Mouse (Mus musculus) spleen, postnatal 0 days (tissue): Measurements from ENCODE around the gene 1700037H04Rik. TPM values are rescaled to one million over a fixed set of nuclear protein-coding genes. Genes with fewer than 3 reads are reported as not detected.

Source experiments
- polyA plus RNA-seq: library from polyadenylated mRNA; unstranded; fragments of >200 nt; fragmentation: Nextera tagmentation; extraction: Ambion mirVana; gene quantifications from 2 replicates; pipeline ENCODE4 v1.2.1, GENCODE M21; 2015

Gene 1700037H04Rik
- polyA plus RNA-seq: 138 and 153 TPM in 2 replicates

GRCm38 (mm10) chr2:131159938-131160581, at the start of gene 1700037H04Rik:
Gene 1700037H04Rik, minus strand, starts transcription at chr2:131160081.

GRCm38 (mm10) chr2:131206778-131207177, 46.9 kb upstream of the 1700037H04Rik start, which contains the start of gene Ap5s1:
Gene Ap5s1, plus strand, starts transcription at chr2:131207078.

GRCm38 (mm10) chr2:131186771-131187601, 27.1 kb upstream of the 1700037H04Rik start, which contains the start of the genes Cdc25b and Spef1:
Gene Cdc25b, plus strand, starts transcription at chr2:131186949.
Gene Spef1, minus strand, starts transcription at chr2:131187282.

GRCm38 (mm10) chr2:131179990-131180587, 20.2 kb upstream of the 1700037H04Rik start, which contains the start of gene Cenpb:
Gene Cenpb, minus strand, starts transcription at chr2:131180067.

GRCm38 (mm10) chr2:131132930-131133547, 26.8 kb downstream of the 1700037H04Rik start, which contains the start of gene Gm11037:
Gene Gm11037, plus strand, starts transcription at chr2:131133497.

GRCm38 (mm10) chr2:131127161-131127730, 32.6 kb downstream of the 1700037H04Rik start, which contains the start of gene Hspa12b:
Gene Hspa12b, plus strand, starts transcription at chr2:131127280.

Other genes starting within 250 kb of the 1700037H04Rik start
- 0.41 and 0.48 TPM in 2 replicates for gene Gfra4, start 117.0 kb downstream of the 1700037H04Rik start, polyA plus RNA-seq
- 2.5 and 2.9 TPM in 2 replicates for gene Adam33, start 96.3 kb downstream of the 1700037H04Rik start, polyA plus RNA-seq
- 0.97 and 1.6 TPM in 2 replicates for gene Siglec1, start 73.3 kb downstream of the 1700037H04Rik start, polyA plus RNA-seq
- 2.3 and 2.4 TPM in 2 replicates for gene Hspa12b, start 32.8 kb downstream of the 1700037H04Rik start, polyA plus RNA-seq
- not detected in 2 replicates for gene Gm11037, start 26.6 kb downstream of the 1700037H04Rik start, polyA plus RNA-seq
- 7.9 and 8.0 TPM in 2 replicates for gene Cenpb, start 20.0 kb upstream of the 1700037H04Rik start, polyA plus RNA-seq
- 139 and 157 TPM in 2 replicates for gene Cdc25b, start 26.9 kb upstream of the 1700037H04Rik start, polyA plus RNA-seq
- 1.9 and 2.2 TPM in 2 replicates for gene Spef1, start 27.2 kb upstream of the 1700037H04Rik start, polyA plus RNA-seq
- 19.9 and 21.3 TPM in 2 replicates for gene Ap5s1, start 47.0 kb upstream of the 1700037H04Rik start, polyA plus RNA-seq
- gene Mavs, start 74.0 kb upstream of the 1700037H04Rik start, polyA plus RNA-seq: 20.3 and 20.8 TPM in 2 replicates
- 34.0 and 37.5 TPM in 2 replicates for gene Pank2, start 102.4 kb upstream of the 1700037H04Rik start, polyA plus RNA-seq
- gene Rnf24, start 192.8 kb upstream of the 1700037H04Rik start, polyA plus RNA-seq: 0.59 and 0.98 TPM in 2 replicates